Mouse (Mus musculus): ENCODE data around the gene Bri3.
"Not testable (repeated sequence)": the region's sequence is repeated elsewhere in the genome, so short reads cannot be mapped to it uniquely, and the experiment has no call there.

The Bri3 gene

DNA sequence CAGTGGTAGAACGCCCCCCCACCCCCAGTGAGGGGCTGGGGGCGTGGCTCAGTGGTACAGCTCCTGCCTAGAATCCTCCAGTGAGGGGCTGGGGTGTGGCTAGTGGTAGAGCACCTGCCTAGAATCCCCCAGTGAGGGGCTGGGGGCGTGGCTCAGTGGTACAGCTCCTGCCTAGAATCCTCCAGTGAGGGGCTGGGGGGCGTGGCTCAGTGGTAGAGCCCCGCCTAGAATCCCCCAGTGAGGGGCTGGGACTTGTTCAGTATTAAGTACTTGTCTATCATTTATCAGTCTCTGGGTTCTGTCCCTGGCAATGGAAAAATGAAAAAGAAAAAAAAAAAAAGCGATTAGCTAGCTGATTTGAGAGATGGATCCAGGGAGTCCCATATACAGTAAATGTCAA is 122.3 kb downstream of the Bri3 start:
- DNase-seq, result not testable (repeated sequence)

DNA sequence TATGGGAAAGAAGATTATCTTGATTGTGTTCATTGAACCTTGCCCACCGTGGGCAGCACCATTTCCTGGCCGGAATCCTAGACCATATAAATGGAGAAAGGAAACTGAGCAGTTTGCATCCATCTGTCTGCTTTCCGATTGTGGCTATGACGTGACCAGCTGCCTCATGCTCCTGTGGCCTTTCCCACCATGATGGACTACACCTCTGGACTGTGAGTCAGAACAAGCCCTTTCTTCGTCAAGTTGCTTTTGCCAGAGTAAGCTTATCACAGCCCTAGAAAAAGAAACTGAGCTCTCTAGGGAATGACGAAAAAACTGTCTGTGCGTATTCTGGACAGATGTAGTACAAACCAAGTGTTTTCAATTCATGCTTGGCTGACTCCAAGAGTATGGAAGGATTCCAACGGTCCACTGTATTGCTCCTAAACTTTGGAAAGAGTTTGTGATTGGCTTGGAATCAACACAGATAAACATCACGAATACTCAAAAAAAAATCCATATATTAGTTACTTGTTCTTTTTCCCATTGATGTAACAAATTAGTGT is 124.5 kb downstream of the Bri3 start:
- DNase-seq, result no peak

DNA sequence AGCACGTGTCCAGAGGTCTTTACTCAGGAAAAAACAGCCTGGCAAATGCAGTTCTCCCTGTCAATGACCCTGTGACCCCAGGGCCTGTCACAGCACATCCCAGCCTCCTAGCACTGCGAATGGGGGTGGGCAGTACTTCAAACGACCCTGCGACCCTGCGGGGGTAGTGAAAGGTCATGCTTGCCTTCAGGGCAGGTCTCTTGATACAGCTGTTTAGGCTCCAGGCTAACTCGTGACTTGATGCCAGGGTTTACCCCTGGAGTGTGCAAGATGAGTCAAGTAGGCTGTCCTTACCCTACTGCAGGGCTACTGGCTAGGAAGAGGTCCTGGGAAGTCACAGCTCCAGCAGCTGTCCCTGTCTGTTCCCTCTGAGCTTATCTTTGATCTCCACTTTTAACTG is 126.7 kb downstream of the Bri3 start:
- DNase-seq, result no peak

DNA sequence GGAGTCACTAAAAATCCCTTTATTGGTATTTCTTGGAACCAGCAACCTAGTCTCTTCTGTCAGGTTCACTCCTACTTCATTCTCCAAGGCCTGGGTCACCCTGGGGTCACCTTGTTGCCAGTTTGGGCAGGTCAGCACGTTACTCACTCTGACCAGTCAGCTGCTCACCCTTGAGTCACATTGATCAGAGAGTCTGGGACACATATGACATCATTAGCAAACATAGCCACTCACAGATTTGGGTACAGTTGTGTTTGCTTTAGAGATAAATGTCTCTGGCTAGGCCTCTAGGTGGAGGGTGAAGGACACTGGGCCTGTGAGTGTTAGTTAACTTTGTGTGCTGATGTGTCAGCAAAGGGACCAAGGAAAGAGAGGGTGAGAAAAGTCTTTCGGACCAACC is 127.9 kb downstream of the Bri3 start:
- no peak for DNase-seq

DNA sequence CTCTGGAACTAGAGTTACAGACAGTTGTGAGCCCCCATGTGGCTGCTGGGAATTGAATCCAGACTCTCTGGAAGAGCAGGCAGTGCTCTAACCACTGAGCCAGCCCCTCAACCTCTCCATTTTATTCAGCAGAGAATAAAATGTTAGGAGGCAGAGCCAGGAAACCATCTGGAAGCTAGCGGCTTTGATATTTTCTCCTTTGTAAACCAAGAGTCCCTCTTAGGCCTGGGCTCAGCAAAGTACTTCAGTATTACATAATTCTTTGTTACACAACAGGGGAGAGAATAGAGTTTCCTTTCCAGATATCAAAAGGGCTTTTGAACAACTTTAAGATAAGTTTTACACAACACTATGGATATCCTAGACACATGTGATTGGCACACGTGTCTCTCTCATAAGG is 128.6 kb downstream of the Bri3 start:
- DNase-seq, result no peak

DNA sequence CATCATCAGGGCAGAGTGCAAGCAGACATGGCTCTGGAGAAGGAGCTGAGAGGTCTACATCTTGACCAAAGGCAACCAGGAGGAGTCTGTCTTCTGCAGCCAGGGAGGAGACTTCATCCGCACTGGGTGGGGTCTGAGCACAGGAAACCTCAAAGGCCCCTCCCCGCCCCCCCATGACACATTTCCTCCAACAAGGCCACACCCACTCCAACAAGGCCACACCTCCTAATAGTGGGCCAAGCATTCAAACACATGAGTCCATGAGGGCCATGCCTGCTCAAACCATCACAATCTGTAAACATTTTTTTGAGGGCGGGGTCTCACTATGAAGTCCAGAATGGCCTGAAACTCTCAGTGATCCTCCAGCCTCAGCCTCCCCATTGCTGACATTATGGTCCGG is 135.2 kb downstream of the Bri3 start:
- no peak for DNase-seq

DNA sequence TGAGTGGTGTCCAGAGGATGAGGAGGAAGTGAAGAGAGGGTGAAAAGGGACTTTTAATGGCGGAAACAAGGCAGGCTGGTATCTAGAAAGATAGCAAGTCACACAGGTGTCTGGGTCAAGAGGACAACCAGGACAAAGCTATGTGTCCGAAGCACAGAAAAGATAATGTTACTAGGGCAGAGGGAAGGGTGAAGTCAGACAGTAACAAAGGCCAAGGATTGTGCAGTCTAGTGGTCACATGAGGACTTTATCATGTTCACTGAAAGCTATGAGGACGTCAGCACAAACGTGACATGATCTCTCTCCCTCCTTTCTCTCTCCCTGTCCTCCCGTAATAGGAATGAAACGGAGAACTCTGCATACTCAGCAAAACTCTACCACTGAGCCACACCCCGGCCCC is 136.5 kb downstream of the Bri3 start:
- no peak for DNase-seq

DNA sequence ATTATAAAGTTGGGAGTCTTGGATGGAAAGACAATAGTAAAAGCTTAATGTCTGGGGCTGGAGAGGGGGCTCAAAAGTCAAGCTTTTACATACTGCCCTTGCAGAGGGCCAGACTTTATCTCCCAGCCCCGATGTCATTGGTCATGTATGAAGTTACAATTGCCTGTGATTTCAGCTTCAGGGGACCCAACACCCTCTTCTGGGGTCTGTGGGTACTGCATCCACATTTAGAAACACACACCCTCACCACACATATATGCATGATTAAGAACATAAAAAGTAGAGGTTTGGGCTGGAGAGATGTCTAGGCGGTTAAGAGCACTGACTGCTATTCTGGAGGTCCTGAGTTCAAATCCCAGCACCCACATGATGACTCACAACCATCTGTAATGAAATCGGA is 137.5 kb downstream of the Bri3 start:
- DNase-seq, result peak; percentile 3

DNA sequence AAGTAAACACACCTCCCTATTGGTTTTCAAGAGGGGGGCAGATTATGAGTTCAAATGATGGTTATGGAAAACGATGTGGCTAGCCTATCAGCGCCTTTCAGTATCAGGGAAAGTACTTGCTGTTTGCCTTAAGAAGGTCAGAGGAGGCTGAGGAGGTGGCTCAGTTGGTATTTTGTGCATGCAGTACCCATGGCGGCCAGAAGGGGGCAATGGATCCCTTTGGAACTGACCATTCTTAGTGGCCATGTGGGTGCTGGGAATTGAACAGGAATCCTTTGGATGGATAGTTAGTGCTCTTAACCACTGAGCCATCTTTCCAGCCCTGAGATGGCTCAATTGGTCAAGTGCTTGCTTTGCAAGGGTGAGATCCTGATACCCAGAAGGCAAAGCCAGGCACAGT is 139.7 kb downstream of the Bri3 start:
- peak; percentile 7 for DNase-seq

DNA sequence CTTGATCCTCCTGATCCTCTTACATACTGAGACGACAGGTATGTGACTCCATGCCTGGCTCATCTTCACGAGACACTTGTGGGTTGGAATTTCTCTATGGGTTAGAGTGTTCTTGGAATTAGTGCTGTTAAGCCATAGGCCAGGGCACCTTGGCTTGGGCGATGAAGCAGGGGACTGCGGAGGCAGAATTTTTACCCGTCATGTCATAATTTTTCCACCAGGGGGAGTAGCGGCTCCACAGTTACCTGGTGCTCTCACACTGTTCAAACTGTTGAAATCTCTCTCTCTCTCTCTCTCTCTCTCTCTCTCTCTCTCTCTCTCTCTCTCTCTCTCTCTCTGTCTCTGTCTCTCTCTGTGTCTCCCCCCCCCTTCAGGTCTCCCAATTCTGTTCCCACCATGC is 143.6 kb downstream of the Bri3 start:
- peak; percentile 24 for DNase-seq

DNA sequence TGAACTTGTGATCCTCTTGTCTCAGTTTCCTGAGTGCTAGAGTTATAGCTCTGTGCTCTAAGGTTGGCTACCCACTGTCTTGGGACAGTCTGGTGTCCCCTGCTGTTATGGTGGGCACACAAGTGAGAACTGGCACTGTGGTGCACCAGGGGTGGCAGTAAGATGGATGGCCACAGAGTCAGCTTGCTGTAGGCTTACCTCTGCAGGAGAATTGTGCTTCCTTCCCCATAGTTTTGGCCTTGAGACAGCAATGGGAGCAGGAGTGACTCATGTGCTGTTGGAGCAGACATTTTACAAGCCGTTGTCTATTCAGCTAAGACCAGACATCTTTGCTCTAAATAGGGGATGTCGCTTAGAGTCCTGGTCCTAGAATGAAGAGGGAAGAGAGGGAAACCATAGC is 149.9 kb downstream of the Bri3 start:
- no peak for DNase-seq

DNA sequence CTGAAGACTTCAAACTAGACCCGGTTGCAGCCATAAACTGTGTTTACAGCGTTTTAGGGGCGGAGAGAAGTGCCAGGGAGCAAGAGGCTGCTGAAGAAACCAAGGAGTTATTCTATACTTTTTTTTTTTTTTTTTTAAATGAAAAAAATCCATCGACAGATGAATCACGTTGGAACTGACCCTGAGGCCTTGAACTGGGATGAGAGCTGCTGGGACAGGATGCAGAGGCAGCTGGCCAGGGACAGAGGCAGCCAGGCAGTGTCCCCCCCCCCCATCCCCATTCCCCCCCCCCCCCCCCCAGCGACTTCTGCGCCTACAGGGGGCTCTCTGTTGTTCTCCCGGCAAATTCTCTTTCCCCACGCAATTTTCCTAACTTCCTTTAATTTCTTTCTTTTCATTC is 153.3 kb downstream of the Bri3 start:
- DNase-seq, result no peak

DNA sequence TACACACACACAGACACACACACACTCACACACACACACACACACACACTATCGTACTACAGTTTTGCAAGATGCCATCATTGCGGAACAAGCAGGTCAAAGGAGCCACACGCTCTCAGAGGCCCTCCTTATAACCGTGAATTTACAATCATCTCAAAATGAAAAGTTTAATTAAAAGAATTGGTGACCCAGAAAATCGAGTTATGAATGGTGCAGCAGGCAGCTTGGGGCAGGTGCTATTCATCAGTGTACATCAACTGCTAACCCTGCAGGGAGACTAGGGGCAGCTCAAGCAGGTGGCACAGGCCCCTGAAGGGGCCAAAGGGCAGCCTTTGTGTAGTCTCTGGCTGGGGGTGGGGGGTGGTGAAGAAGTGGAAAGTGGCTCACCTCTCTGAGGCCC is 156.6 kb downstream of the Bri3 start:
- no peak for DNase-seq

DNA sequence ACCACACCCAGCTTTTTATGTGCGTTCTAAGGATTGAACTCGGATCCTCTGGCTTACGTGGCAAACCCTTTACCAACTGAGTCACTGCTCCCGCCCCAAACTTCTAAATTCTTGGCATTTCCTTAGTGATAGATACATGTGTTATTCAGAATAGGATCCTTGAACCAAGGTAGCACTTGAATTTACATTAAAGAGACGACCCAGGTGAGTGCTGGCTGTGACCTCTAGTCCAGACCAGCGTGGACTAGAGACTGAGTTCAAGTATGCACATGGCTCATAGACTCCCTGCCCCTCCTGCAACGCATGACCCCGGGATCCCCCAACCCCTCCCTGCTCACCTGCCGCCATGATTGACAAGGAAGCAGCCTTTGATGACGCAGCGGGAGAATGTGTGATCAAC is 162.0 kb downstream of the Bri3 start:
- no peak for DNase-seq

DNA sequence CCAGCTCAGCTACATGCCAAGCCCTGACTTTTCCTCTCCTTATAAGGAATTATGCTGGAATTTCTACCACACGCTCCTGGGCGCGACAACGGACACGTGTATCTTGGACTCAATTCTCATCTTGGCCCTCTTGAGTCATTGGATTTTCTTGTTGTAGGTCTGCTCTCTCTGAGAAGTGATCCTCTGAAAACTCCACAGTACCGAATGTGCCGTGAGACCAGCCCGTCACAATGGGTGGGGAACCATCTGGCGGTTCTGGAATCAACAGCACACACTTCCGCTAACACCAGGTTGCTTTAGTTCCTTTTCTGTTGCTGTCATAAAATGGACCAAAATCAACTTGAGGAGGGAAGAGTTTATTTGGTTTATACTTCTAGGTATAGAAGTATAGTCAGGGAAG is 166.4 kb downstream of the Bri3 start:
- no peak for DNase-seq

DNA sequence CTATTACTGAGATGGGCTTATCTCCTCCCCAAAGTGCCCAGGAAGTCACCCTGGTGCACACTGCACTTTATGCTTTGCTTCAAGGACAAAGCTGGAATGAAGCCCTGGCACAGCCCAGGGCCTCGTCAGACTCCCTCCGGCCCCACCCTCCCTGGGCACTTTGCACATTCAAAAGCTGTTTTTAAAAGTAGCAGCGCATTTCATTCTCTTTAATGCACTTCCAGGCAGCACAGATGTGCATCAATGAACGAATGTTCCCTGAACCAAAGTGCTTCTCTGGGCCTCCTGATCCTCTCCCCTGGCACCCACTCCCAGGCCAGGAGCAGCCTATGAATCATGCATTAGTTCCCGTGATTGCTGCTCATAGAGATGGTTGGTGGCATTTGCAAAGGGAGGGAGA is 167.5 kb downstream of the Bri3 start:
- no peak for DNase-seq

DNA sequence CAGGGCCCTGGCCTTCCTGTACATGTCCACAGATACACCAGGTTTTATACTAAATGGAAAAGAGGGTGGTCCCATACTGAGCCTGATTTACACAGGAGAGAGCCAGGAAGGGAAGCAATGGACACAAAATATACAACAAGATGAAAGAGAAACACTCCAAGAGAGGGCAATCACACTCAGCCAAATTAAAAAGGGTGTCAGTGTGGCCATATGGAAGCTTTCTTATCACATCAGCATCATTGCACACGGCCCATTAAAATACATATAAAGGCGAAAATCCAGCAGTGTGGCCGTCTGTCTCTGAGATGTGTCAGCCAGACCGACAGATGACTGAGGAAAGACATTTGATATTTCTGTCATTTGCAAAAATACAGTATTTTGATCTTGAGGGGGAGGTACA is 168.5 kb downstream of the Bri3 start:
- no peak for DNase-seq

DNA sequence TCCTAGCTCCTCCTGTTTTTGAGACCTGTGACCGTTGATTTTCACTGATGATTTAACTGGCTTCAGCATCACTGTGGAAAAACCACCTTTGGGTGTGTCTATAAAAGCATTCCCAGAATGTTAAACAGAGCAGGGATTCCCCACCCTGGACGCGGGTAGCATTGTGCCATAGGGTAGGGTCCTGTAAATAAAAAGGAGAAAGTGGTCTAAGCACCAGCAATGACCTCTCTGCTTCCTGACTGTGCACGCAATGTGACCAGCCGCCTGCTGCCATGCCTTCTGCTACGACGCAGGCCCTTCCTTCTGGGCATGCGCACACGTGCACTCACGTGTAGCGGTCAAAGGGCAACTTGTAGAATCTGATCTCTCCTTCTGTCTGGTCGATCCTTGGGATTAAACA is 174.2 kb downstream of the Bri3 start:
- DNase-seq, result no peak

DNA sequence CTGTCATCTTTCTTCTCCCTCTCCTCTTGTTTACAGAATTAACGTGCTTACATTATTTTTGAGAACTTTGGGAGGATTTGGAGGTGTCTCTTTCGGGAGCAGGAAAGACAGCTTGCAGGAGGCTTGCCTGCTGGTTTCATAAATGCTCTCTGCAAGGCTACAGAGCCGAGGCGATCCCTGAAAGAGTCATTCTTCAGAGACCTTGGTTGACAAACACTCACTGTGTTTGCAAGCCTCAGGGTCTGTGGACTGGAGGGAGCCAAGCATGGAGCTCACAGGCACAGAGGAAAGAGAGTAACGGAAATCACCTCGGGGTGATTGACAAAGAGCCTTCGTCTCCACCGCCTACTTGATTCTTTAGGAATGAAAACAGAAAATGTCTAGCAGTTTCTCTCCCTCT is 175.8 kb downstream of the Bri3 start:
- no peak for DNase-seq

DNA sequence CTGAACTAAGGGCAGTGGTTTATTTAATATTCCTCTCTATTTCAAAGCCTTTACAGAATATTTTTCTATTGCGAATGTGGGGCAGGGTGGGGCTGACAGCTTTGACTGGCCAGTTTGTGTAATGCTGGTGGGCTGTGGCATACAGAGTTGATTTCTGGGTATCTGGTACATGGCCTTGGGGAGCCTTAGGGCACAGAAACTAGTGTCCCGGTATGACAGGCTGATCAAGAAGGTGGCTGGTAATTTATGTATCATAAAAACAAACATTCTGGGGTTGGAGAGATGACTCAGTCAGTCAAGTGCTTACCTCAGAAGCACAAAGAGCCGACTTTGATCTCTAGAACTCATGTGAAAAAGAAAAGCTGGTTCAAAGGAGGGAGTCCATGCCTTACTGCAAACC is 182.5 kb downstream of the Bri3 start:
- DNase-seq, result no peak

DNA sequence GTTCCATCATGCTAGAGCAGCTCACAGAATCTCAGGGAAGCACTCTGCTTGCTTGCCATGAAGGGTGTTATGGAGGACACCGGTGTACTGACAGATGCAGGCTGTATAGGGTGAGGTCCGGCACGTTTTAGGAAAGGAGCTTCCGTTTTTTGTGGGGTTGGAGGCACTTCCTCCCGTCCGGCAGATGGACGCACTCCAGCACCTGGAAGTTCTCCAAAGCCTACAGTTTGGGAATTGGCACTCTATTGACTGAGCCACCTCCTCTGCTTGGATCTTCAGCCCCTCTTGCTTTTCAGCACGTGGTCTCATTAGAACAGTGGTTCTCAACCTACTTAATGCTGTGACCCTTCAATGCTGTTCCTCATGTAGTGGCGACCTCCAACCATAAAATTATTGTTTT is 183.6 kb downstream of the Bri3 start:
- DNase-seq, result no peak

DNA sequence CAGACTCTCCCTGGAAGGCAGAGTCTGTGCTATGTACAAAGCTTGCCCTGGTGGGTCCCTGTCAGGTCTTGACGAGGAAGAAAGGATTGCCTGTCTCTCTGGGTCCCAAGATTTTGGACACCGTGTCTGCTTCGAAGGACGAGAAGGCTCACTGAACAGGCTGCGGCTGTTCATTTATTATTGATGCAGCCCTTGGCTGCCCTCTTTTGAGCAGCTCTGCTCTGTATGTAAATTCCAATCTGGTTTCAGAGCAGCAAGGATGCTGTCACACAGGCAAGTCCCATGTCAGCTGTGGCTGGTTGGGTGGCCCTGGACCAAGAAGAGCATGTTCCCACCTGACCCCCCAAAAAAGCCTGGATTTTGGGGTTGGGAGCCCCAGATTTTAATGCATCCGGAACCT is 187.2 kb downstream of the Bri3 start:
- DNase-seq, result no peak

DNA sequence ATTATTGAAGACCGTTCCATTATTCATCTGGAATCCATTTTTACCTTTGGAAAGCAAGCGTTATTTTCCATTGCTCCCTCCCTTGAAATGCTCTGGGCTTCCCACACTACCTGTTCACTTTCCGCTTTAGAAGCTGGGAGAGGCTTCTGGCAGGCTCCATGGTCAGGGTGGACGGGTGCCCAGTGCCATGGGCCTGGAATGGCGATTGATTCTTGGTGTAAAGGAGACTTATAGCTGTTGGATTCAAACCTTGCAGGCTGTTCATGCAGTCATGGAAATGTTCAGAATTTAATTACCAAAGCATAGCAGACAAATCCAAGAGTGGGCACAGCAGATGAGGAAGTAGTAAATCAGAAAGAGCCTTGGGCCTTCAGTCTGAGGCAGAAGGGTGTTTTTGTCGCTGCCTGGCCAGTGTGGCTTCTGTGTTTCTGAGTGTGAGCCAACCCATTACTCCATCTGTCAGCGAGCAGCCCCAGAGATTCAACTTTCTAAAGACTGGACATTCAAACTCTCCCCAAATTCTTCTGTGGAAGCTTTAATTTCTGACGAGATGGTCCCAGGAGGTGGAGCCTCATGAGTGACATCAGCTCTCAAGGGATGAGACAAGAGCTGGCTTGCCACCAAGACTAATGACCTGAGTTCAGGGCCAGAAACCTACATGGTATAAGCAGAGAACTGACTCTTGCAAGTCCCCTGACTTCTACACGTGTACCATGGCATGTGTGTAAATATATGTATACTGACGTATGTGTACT is 195.2 kb downstream of the Bri3 start:
- DNase-seq, result no peak

DNA sequence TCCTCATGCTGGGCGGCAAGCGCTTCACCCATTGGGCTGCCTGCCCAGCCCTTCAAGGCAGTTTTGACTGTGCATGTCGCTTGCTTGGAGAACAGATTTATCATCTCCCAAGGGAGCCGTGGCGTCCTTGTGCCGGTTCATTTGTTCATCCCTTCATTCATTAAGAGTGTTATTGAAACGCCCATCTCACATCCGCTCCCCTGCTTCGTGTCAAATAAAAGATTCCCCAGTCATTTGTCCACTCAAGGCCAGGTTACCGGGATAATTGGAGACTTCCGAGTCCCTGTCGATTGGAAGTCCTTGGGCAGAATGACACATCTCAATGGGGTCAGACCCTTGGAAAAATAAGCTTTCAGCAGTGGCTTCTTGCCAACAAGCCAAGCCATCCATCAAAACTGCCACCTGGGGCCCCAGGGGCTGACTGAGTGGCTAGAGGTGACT is 197.6 kb downstream of the Bri3 start:
- no peak for DNase-seq
